Comparison of ENCODE assay signal across 8 mouse cellular contexts in genomic region chr10:71344579-71345143, GRCm38 (mm10). TPM values are rescaled to one million over a fixed set of nuclear protein-coding genes. Genes with fewer than 3 reads are reported as not detected.
DNase-seq lines count a peak whose midpoint lies in the region; ATAC-seq lines count a peak whose summit lies in the region.

Cisd1 (minus strand) TSS chr10:71344954.

- no peaks in the 10 kb centered on the region for H3K9me3 ChIP-seq in intestine, embryonic 14.5 days (ENCODE audit: control insufficient read depth, low read length)

- ATAC-seq in intestine, embryonic 14.5 days (replicated peaks; ENCODE audit: low FRiP score, low TSS enrichment, low read depth), result peak; percentile 70

- under 1% methylated on average over 60 of the region's 60 CpGs for WGBS in intestine, embryonic 14.5 days

- no peaks in the 10 kb centered on the region for H3K36me3 ChIP-seq in intestine, embryonic 14.5 days (ENCODE audit: control insufficient read depth, insufficient read depth, low read length)

- no peaks in the 10 kb centered on the region for H3K27me3 ChIP-seq in intestine, embryonic 14.5 days (replicated peaks; ENCODE audit: control insufficient read depth, insufficient read depth, low read length)

- intact Hi-C loops in left cerebral cortex, postnatal 14 days (cut with DNase I), result no loop called here

- H3K4me3 ChIP-seq in intestine, embryonic 14.5 days (ENCODE audit: low read depth, low read length), result peak within 1 kb of the TSS; percentile 93

- 0 out of 2 replicates have a peak within 1 kb of the TSS, but pooled peaks have one; percentile 7 for H3K27ac ChIP-seq in intestine, embryonic 14.5 days (ENCODE audit: low read depth)

- H3K9ac ChIP-seq in intestine, embryonic 14.5 days (ENCODE audit: low read length), result peak within 1 kb of the TSS; percentile 79

- peak; percentile 96 to 98 for DNase-seq in adrenal gland, adult (ENCODE audit: inconsistent age in 2 of 2, low spot score in 1 of 2)
- DNase-seq in embryo, embryonic 10.5 days (ENCODE audit: low spot score), result peak; percentile 95
- DNase-seq in gastrocnemius, postnatal 25 days, result peak; percentile 96
- peak; percentile 93 for DNase-seq in intestine, embryonic 14.5 days (ENCODE audit: low spot score)
- peak; percentile 93 to 95 for DNase-seq in left cerebral cortex, postnatal 14 days (ENCODE audit: low spot score in 2 of 2)
- peak; percentile 97 for DNase-seq in mesoderm, embryonic 11.5 days (ENCODE audit: low read depth, low spot score)
- peak; percentile 91 for DNase-seq in right cerebral cortex, postnatal 36 days (ENCODE audit: low spot score in 2 of 2)
- DNase-seq in yolk sac, embryonic 10.5 days (ENCODE audit: low spot score), result peak; percentile 95

- H3K4me2 ChIP-seq in intestine, embryonic 14.5 days (ENCODE audit: low read length), result peak within 1 kb of the TSS; percentile 80

- H3K4me1 ChIP-seq in intestine, embryonic 14.5 days (replicated peaks; ENCODE audit: control insufficient read depth, insufficient read depth, low read length), result peaks cover 25% of the 10 kb centered on the region

RNA-seq across cellular contexts. Expression of gene Cisd1, which starts in this region (rescaled TPM):
- total RNA-seq in gastrocnemius, postnatal 25 days (2021), result 100 to 1,000 TPM; 192 to 199 TPM
- polyA plus RNA-seq in intestine, embryonic 14.5 days (2014; fragmentation: Nextera tagmentation; extraction: Ambion mirVana), result 103 and 108 TPM in 2 replicates
- total RNA-seq in left cerebral cortex, postnatal 14 days (2021), result 100 to 1,000 TPM; 134 to 138 TPM

Comparison
In these comparisons a context has a peak if more than half of its experiments do, and no peak if none do; other contexts are left out.
1. Peak in every context shown above with its lines: DNase-seq, ATAC-seq, H3K4me3 ChIP-seq and H3K27ac ChIP-seq.